Mouse (Mus musculus) forebrain, embryonic 13.5 days (tissue): ENCODE measurements around the gene Ccni. TPM values are rescaled to one million over a fixed set of nuclear protein-coding genes. Genes with fewer than 3 reads are reported as not detected.

Source experiments
- ATAC-seq: fragments of 200-750 bp; cut with Nextera tagmentation; 2 replicates; pipeline ENCODE4 v1.8.0; 2017
- H3K27ac ChIP-seq: fragments of 300-500 bp; sonication (generic); 2 replicates; pipeline ENCODE4 v1.5.1; 2015; ENCODE audit warnings: inconsistent platforms, mild to moderate bottlenecking, moderate library complexity
- H3K27me3 ChIP-seq: fragments of 300-500 bp; sonication (generic); 2 replicates; pipeline ENCODE4 v1.6.1; 2015; ENCODE audit warnings: mild to moderate bottlenecking, inconsistent platforms
- H3K36me3 ChIP-seq: fragments of 300-500 bp; sonication (generic); 2 replicates; pipeline ENCODE4 v1.6.1; 2015; ENCODE audit warnings: mild to moderate bottlenecking, inconsistent platforms; ENCODE audit not compliant: poor library complexity, severe bottlenecking
- H3K4me1 ChIP-seq: fragments of 300-500 bp; sonication (generic); 2 replicates; pipeline ENCODE4 v1.6.1; 2015; ENCODE audit warnings: inconsistent platforms
- H3K4me2 ChIP-seq: fragments of 300-500 bp; sonication (generic); 2 replicates; pipeline ENCODE4 v1.6.1; 2015; ENCODE audit warnings: inconsistent platforms, mild to moderate bottlenecking, moderate library complexity
- H3K4me3 ChIP-seq: fragments of 300-500 bp; sonication (generic); 2 replicates; pipeline ENCODE4 v1.5.1; 2015; ENCODE audit warnings: mild to moderate bottlenecking, inconsistent platforms
- H3K9ac ChIP-seq: fragments of 300-500 bp; sonication (generic); 2 replicates; pipeline ENCODE4 v1.6.1; 2015; ENCODE audit warnings: mild to moderate bottlenecking, inconsistent platforms
- H3K9me3 ChIP-seq: fragments of 300-500 bp; sonication (generic); replicated peaks from 2 replicates; pipeline ENCODE4 v1.6.1; 2016; ENCODE audit warnings: inconsistent platforms
- WGBS: fragments of 180-500 bp; shearing (Covaris S2); methylation state at CpG from one replicate; pipeline ENCODE4 v1.1.7; 2015; 5-methylcytosine and 5-hydroxymethylcytosine counted together
- polyA plus RNA-seq: library from polyadenylated mRNA; unstranded; fragments of >200 nt; fragmentation: Nextera tagmentation; extraction: Ambion mirVana; gene quantifications from 2 replicates; pipeline ENCODE4 v1.2.1, GENCODE M21; 2015

The Ccni gene
- polyA plus RNA-seq, 1 experiment from 2014 or later, result 183 TPM

DNA sequence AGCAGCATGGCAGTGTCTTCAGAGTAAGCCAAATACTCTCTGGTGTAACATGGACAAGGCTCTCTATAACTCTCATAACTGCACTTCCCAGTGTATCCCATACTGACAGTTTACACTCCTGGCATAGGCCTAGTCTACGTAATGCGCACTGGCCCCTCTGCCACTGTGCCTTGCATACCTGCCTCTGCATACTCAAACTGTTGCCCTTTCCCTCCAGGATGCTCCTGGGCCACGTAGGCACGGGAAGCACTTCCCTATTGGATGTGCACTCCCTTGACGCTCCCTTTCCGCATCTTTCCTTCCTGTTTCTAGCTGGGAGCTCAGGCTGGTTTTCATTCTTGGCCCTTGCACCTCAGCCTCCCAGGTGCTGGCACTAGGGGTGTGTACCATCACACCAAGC, 21.7 kb downstream of the Ccni start:
- Histone ChIP-seq H3K27me3 (no peaks in the 10 kb centered on the region), H3K9ac (no peak overlapping the region), H3K36me3 (peaks cover 69% of the 10 kb centered on the region), H3K9me3 (no peaks in the 10 kb centered on the region), H3K4me1 (no peaks in the 10 kb centered on the region), H3K4me3 (no peak overlapping the region), H3K27ac (no peak overlapping the region), H3K4me2 (no peak overlapping the region)
- WGBS, result 93% methylated on average over 6 of the region's 6 CpGs
- no peak for ATAC-seq

GRCm38 (mm10) chr5:93183311-93183710, 23.0 kb downstream of the Ccni start:
- no peak for ATAC-seq
- Histone ChIP-seq H3K4me1 (no peaks in the 10 kb centered on the region), H3K36me3 (peaks cover 73% of the 10 kb centered on the region), H3K9me3 (no peaks in the 10 kb centered on the region), H3K4me2 (no peak overlapping the region), H3K4me3 (no peak overlapping the region), H3K27me3 (no peaks in the 10 kb centered on the region), H3K27ac (no peak overlapping the region), H3K9ac (no peak overlapping the region)
- WGBS, result 83% methylated on average over 6 of the region's 6 CpGs

DNA sequence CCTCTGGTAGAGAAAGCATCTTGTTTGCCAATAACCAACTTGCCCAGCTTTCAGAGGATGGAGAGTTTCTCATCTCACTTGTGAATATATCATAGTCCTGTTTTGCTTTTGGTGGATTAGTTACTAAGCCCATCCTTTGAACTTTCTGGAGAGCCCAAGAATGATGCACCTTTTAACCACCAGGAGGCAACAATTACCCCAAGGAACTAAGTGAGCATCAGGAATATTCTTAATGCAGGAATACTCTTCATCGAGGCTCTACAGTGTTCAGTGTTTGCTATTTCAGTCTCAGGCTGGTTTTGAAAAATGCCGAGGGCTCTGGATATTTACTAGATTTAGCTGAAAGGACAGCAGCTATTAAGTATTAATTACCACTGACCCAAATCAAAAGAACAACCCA, 26.0 kb downstream of the Ccni start:
- peaks cover 71% of the 10 kb centered on the region for H3K36me3 ChIP-seq
- 79% methylated on average over 2 of the region's 2 CpGs for WGBS
- ATAC-seq, result peak; percentile 46; the same call in 1 of the 2 replicates
- no peak overlapping the region for H3K9ac ChIP-seq
- no peak overlapping the region for H3K4me2 ChIP-seq
- H3K4me3 ChIP-seq, result no peak overlapping the region
- no peaks in the 10 kb centered on the region for H3K9me3 ChIP-seq
- no peaks in the 10 kb centered on the region for H3K27me3 ChIP-seq
- no peaks in the 10 kb centered on the region for H3K4me1 ChIP-seq
- H3K27ac ChIP-seq, result no peak overlapping the region

DNA sequence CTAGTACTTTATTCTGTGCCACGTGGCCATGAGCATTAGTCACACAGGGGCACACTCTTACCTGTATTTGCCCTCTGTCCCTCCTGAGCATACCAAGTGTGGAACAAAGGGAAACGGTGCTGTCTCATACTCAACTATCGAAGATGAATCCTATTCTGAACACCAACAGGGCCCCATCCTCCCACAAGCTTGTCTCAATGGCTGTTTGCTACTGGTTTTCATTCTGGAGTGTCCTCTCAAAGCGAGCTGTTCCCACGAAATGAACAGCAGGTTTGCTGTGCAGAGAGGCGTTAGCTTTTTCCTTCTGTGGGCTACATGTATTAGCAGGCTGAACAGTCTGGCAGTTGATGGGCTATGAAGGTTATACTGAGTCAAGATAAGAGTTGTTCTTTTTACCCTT, 27.7 kb downstream of the Ccni start:
- Histone ChIP-seq H3K4me1 (no peaks in the 10 kb centered on the region), H3K36me3 (peaks cover 74% of the 10 kb centered on the region), H3K4me2 (no peak overlapping the region), H3K4me3 (no peak overlapping the region), H3K9me3 (no peaks in the 10 kb centered on the region), H3K9ac (no peak overlapping the region), H3K27me3 (no peaks in the 10 kb centered on the region), H3K27ac (no peak overlapping the region)
- WGBS, result 86% methylated on average over 6 of the region's 6 CpGs
- ATAC-seq, result no peak

DNA sequence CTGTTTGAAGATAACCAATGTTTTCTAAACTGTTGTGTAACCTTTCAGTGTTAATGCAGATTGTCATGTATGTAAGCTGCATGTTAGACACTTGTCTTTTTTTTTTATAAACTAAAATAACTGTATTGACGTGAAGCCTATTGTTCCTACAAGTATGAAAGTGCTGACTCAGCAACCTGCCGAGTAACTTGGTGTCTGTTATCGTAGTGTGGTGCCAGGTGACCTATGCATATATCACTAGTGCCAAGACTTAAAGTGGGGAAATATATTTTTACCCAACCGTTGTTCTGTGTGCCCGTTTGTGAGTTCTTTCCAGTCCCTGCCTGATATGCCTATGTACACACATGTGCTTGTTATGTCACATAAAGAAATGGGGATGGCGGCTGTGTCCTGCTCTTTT, 31.6 kb downstream of the Ccni start:
- Histone ChIP-seq H3K4me1 (no peaks in the 10 kb centered on the region), H3K9ac (no peak overlapping the region), H3K36me3 (peaks cover 82% of the 10 kb centered on the region), H3K4me3 (no peak overlapping the region), H3K9me3 (no peaks in the 10 kb centered on the region), H3K4me2 (no peak overlapping the region), H3K27ac (no peak overlapping the region), H3K27me3 (no peaks in the 10 kb centered on the region)
- 90% methylated on average over 6 of the region's 6 CpGs for WGBS
- no peak for ATAC-seq

- peaks cover 78% of the 10 kb centered on the region for H3K36me3 ChIP-seq
- no peaks in the 10 kb centered on the region for H3K4me1 ChIP-seq
- 69% methylated on average over 6 of the region's 6 CpGs for WGBS
- H3K9me3 ChIP-seq, result no peaks in the 10 kb centered on the region
- H3K27me3 ChIP-seq, result no peaks in the 10 kb centered on the region
- H3K4me2 ChIP-seq, result no peak overlapping the region
- no peak overlapping the region for H3K27ac ChIP-seq
- ATAC-seq, result no peak
- H3K9ac ChIP-seq, result no peak overlapping the region
- H3K4me3 ChIP-seq, result no peak overlapping the region
Observed at GRCm38 (mm10) chr5:93172536-93172935, 33.8 kb downstream of the Ccni start.

DNA sequence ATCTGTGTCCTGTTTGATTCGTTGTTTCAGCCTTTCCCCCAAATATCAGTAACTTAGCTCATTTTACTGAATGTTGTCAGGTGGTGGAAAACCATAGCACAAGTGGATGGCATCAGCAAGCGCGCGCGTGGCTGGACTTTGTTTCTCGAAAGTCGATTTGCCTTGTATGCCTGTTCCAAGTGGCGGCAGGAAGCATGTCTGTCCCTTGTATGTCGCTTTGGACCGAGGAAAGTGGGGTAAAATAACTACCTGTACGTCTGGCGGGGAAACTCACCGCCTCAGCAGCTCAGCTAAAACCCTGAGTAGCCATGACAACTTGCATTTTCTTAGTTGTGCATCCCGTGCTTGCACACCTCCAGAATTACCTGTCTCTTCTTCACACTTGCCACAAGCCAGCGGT, 34.9 kb downstream of the Ccni start:
- H3K4me2 ChIP-seq, result no peak overlapping the region
- H3K4me1 ChIP-seq, result no peaks in the 10 kb centered on the region
- H3K27me3 ChIP-seq, result no peaks in the 10 kb centered on the region
- whole genome bisulfite sequencing, result 97% methylated on average over 15 of the region's 15 CpGs
- H3K27ac ChIP-seq, result no peak overlapping the region
- no peaks in the 10 kb centered on the region for H3K9me3 ChIP-seq
- no peak overlapping the region for H3K9ac ChIP-seq
- ATAC-seq, result no peak
- no peak overlapping the region for H3K4me3 ChIP-seq
- H3K36me3 ChIP-seq, result peaks cover 80% of the 10 kb centered on the region

GRCm38 (mm10) chr5:93168654-93169053, 37.6 kb downstream of the Ccni start:
- Histone ChIP-seq H3K4me2 (no peak overlapping the region), H3K4me1 (no peaks in the 10 kb centered on the region), H3K9me3 (no peaks in the 10 kb centered on the region), H3K36me3 (peaks cover 87% of the 10 kb centered on the region), H3K9ac (no peak overlapping the region), H3K27me3 (no peaks in the 10 kb centered on the region), H3K27ac (no peak overlapping the region), H3K4me3 (no peak overlapping the region)
- WGBS, result 87% methylated on average over 6 of the region's 6 CpGs
- no peak for ATAC-seq

DNA sequence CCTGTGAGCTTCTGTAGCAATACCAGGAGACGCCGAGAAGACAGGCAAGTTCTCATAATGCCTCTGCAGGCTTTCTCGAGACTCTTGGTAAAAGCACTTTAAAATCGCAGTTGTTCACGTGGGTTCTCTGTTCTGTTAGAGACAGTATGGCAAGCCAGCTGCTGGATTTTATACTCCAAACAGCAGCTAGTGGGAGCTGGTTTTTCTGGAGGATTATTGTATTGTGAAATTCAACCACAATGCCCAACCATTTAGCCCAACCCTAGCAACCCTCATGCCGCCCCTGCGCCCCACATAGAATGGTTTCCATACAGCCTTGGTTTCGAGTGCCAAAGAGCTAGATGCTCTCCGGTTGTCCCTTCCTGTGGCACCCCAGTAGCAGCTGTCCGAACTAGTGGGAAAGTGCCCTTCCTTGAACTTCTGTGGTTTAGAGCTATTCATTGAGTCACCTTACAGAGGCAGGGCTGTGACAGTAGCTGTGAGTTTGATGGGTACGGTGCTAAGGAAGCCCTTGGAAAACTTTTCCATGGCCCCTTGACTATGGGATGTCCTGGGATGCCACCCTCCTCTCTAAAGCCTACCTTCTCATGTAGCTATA, 38.3 kb downstream of the Ccni start:
- ATAC-seq, result no peak
- H3K9me3 ChIP-seq, result no peaks in the 10 kb centered on the region

GRCm38 (mm10) chr5:93163541-93163940, 42.8 kb downstream of the Ccni start:
- peak; percentile 36; the same call in 1 of the 2 replicates for ATAC-seq
- Histone ChIP-seq H3K4me1 (no peaks in the 10 kb centered on the region), H3K4me2 (no peak overlapping the region), H3K27me3 (no peaks in the 10 kb centered on the region), H3K36me3 (peaks cover 87% of the 10 kb centered on the region), H3K4me3 (no peak overlapping the region), H3K27ac (no peak overlapping the region), H3K9me3 (no peaks in the 10 kb centered on the region), H3K9ac (no peak overlapping the region)
- 81% methylated on average over 3 of the region's 3 CpGs for WGBS

More for the DNA sequence above, 38.3 kb downstream of the Ccni start:
- H3K4me2 ChIP-seq, result no peak overlapping the region
- no peak overlapping the region for H3K27ac ChIP-seq
- no peak overlapping the region for H3K9ac ChIP-seq
- no peak overlapping the region for H3K4me3 ChIP-seq
- H3K36me3 ChIP-seq, result peaks cover 83% of the 10 kb centered on the region
- WGBS, result 92% methylated on average over 11 of the region's 11 CpGs
- no peaks in the 10 kb centered on the region for H3K4me1 ChIP-seq
- no peaks in the 10 kb centered on the region for H3K27me3 ChIP-seq

GRCm38 (mm10) chr5:93154401-93154800, 51.9 kb downstream of the Ccni start:
- H3K36me3 ChIP-seq, result peaks cover 74% of the 10 kb centered on the region
- no peak overlapping the region for H3K4me2 ChIP-seq
- no peaks in the 10 kb centered on the region for H3K27me3 ChIP-seq
- H3K4me3 ChIP-seq, result no peak overlapping the region
- ATAC-seq, result no peak
- H3K9ac ChIP-seq, result no peak overlapping the region
- H3K27ac ChIP-seq, result no peak overlapping the region
- WGBS, result 94% methylated on average over 11 of the region's 11 CpGs
- peaks cover 17% of the 10 kb centered on the region for H3K4me1 ChIP-seq
- H3K9me3 ChIP-seq, result no peaks in the 10 kb centered on the region

GRCm38 (mm10) chr5:93152451-93152850, 53.8 kb downstream of the Ccni start:
- Histone ChIP-seq H3K36me3 (peaks cover 64% of the 10 kb centered on the region), H3K27ac (no peak overlapping the region), H3K27me3 (no peaks in the 10 kb centered on the region), H3K4me1 (peaks cover 17% of the 10 kb centered on the region), H3K9ac (no peak overlapping the region), H3K4me3 (no peak overlapping the region), H3K9me3 (no peaks in the 10 kb centered on the region), H3K4me2 (no peak overlapping the region)
- ATAC-seq, result no peak
- 86% methylated on average over 4 of the region's 4 CpGs for WGBS

GRCm38 (mm10) chr5:93151985-93152384, 54.3 kb downstream of the Ccni start:
- H3K4me2 ChIP-seq, result no peak overlapping the region
- peaks cover 60% of the 10 kb centered on the region for H3K36me3 ChIP-seq
- peaks cover 18% of the 10 kb centered on the region for H3K4me1 ChIP-seq
- no peak overlapping the region for H3K4me3 ChIP-seq
- H3K27ac ChIP-seq, result no peak overlapping the region
- no peaks in the 10 kb centered on the region for H3K27me3 ChIP-seq
- WGBS, result 75% methylated on average over 6 of the region's 6 CpGs
- ATAC-seq, result no peak
- no peaks in the 10 kb centered on the region for H3K9me3 ChIP-seq
- no peak overlapping the region for H3K9ac ChIP-seq
